Mouse (Mus musculus) lung, postnatal 0 days (tissue): Measurements from ENCODE around the gene Slc30a5.
A peak's percentile ranks its signal among the peaks of the same experiment; 100 is the strongest.

ENCODE experiments used
- CTCF ChIP-seq: IDR thresholded peaks from 2 replicates; pipeline ENCODE4 v1.5.1; 2016; ENCODE audit warnings: antibody characterized with exemption, mild to moderate bottlenecking
- EP300 ChIP-seq: IDR thresholded peaks from 2 replicates; pipeline ENCODE4 v1.6.1; 2016; ENCODE audit warnings: antibody characterized with exemption, mild to moderate bottlenecking, control low read depth

DNA sequence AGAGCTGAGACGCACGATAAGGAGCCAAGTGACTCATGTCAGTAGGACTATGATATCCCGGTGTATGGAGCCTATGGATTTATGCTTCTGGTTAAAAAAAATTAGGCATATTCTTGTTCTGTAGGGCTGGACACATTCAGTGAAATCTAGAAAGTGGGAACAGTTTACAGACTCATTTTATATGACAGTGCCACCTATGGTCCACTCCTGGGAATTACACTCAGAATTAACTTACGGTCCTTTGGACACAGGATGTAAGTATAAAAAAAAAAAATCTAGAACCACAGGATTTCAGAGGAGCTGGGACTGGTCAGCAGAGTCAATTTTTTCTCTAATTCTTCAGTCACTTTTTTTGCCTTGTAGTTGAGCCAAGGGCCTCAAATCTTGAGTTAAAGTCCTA is 20.9 kb upstream of the Slc30a5 start:
- TF ChIP-seq CTCF (peak; percentile 67), EP300 (no peak)
